Mouse (Mus musculus) midbrain, embryonic 16.5 days (tissue): Measurements from ENCODE around the gene Rbm20. TPM values are rescaled to one million over a fixed set of nuclear protein-coding genes. Genes with fewer than 3 reads are reported as not detected.

Experiments used
- ATAC-seq: fragments of 200-750 bp; cut with Nextera tagmentation; 2 replicates; pipeline ENCODE4 v1.8.0; 2017; ENCODE audit warnings: moderate TSS enrichment
- H3K27ac ChIP-seq: fragments of 300-500 bp; sonication (generic); 2 replicates; pipeline ENCODE4 v1.5.1; 2014; ENCODE audit warnings: mild to moderate bottlenecking, low read length, mixed read lengths
- H3K27me3 ChIP-seq: fragments of 300-500 bp; sonication (generic); 2 replicates; pipeline ENCODE4 v1.6.1; 2014; ENCODE audit warnings: low read depth, low read length, mixed read lengths; ENCODE audit not compliant: control insufficient read depth, insufficient read depth
- H3K36me3 ChIP-seq: fragments of 300-500 bp; sonication (generic); 2 replicates; pipeline ENCODE4 v1.6.1; 2014; ENCODE audit warnings: mild to moderate bottlenecking, low read length, moderate library complexity, mixed read lengths; ENCODE audit not compliant: control insufficient read depth, insufficient read depth
- H3K4me1 ChIP-seq: fragments of 300-500 bp; sonication (generic); 2 replicates; pipeline ENCODE4 v1.6.1; 2014; ENCODE audit warnings: mild to moderate bottlenecking, low read length, mixed read lengths; ENCODE audit not compliant: control insufficient read depth, insufficient read depth
- H3K4me2 ChIP-seq: fragments of 300-500 bp; sonication (generic); 2 replicates; pipeline ENCODE4 v1.6.1; 2014; ENCODE audit warnings: mild to moderate bottlenecking, low read length, mixed read lengths
- H3K4me3 ChIP-seq: fragments of 300-500 bp; sonication (generic); 2 replicates; pipeline ENCODE4 v1.5.1; 2014; ENCODE audit warnings: low read depth, mild to moderate bottlenecking, low read length, moderate library complexity, mixed read lengths
- H3K9ac ChIP-seq: fragments of 300-500 bp; sonication (generic); 2 replicates; pipeline ENCODE4 v1.6.1; 2014; ENCODE audit warnings: low read depth, low read length, mixed read lengths
- H3K9me3 ChIP-seq: fragments of 300-500 bp; sonication (generic); replicated peaks from 2 replicates; pipeline ENCODE4 v1.6.1; 2014; ENCODE audit warnings: mild to moderate bottlenecking, low read length, mixed read lengths; ENCODE audit not compliant: control insufficient read depth, poor library complexity, severe bottlenecking
- WGBS: fragments of 180-500 bp; shearing (Covaris S2); extraction: QIAGEN DNeasy Blood & Tissue Kit; methylation state at CpG from one replicate; pipeline ENCODE4 v1.1.7; 2014; 5-methylcytosine and 5-hydroxymethylcytosine counted together
- polyA plus RNA-seq: library from polyadenylated mRNA; unstranded; fragments of >200 nt; fragmentation: Nextera tagmentation; extraction: Ambion mirVana; gene quantifications from 2 replicates; pipeline ENCODE4 v1.2.1, GENCODE M21; 2015

Rbm20 gene
- polyA plus RNA-seq, 1 experiment from 2014 or later: 0.75 TPM

DNA sequence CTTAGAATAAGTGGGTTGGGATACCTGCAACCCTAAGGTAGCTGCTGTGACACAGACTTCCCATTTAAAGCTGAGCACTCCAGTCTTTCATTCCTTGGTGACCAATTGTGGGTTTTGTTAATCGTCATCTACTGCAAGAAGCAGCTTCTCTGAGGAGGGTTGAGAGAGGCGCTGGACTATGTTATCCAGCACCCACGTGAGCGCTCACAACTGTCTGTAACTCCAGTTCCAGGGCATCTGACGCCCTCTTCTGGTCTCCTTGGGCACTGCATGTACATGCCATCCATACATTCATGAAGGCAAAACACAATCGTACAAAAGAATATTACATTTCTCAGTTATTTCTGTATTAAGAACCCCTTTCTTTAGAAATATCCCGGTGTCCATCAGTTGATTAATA lies 75.9 kb downstream of the Rbm20 start:
- H3K27ac ChIP-seq: no peak overlapping the region
- H3K9ac ChIP-seq: no peak overlapping the region
- no peak overlapping the region for H3K4me2 ChIP-seq
- no peaks in the 10 kb centered on the region for H3K9me3 ChIP-seq
- no peak overlapping the region for H3K4me3 ChIP-seq
- no peaks in the 10 kb centered on the region for H3K4me1 ChIP-seq
- no peaks in the 10 kb centered on the region for H3K36me3 ChIP-seq
- no peak for ATAC-seq
- 60% methylated on average over 7 of the region's 7 CpGs for WGBS
- no peaks in the 10 kb centered on the region for H3K27me3 ChIP-seq

DNA sequence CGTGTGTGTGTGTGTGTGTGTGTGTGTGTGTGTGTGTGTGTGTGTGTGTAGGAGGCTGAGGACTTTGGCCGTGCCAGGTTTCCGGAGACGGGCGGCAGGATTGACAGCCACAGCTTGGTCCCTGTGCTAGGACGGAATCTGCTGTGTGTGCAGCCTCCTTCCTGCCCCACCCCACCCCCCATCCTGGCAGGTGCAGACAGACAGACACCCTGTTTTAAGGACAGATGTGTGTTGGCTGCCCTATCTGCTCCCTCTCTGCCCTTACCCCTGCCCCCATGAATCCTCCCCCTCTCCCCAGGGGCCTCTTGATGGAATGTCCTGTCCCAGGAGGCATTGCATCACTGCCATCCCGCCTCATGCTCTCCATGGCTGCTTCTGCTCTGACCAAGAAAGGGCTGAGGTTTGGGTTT lies 77.3 kb downstream of the Rbm20 start:
- no peak overlapping the region for H3K4me3 ChIP-seq
- no peaks in the 10 kb centered on the region for H3K27me3 ChIP-seq
- H3K4me1 ChIP-seq: no peaks in the 10 kb centered on the region
- H3K36me3 ChIP-seq: no peaks in the 10 kb centered on the region
- H3K4me2 ChIP-seq: no peak overlapping the region
- no peak for ATAC-seq
- H3K27ac ChIP-seq: no peak overlapping the region
- H3K9ac ChIP-seq: no peak overlapping the region
- no peaks in the 10 kb centered on the region for H3K9me3 ChIP-seq
- 75% methylated on average over 7 of the region's 7 CpGs for WGBS

DNA sequence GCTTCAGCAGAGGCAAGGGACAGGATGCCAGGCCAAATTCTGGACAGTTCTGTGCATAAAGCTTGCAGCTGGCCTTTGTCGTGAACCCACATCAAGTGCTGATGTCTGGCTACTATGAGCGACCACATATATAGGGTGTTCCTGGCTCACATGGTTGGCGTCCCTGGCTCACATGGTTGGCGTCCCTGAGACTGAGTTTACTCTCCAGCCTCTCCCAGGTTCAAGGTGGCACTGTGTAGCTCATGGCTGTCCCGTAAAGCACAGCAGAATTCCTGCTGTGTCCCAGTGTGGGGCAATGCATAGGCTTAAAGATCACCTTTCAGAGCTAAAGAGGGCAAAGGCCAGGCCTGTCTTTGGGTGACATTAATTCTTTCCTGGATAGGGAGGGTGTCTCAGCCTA lies 78.2 kb downstream of the Rbm20 start:
- no peak for ATAC-seq
- Histone ChIP-seq H3K4me1 (no peaks in the 10 kb centered on the region), H3K9ac (no peak overlapping the region), H3K27ac (no peak overlapping the region), H3K4me3 (no peak overlapping the region), H3K4me2 (no peak overlapping the region), H3K9me3 (no peaks in the 10 kb centered on the region), H3K36me3 (no peaks in the 10 kb centered on the region), H3K27me3 (no peaks in the 10 kb centered on the region)
- 82% methylated on average over 5 of the region's 5 CpGs for WGBS

DNA sequence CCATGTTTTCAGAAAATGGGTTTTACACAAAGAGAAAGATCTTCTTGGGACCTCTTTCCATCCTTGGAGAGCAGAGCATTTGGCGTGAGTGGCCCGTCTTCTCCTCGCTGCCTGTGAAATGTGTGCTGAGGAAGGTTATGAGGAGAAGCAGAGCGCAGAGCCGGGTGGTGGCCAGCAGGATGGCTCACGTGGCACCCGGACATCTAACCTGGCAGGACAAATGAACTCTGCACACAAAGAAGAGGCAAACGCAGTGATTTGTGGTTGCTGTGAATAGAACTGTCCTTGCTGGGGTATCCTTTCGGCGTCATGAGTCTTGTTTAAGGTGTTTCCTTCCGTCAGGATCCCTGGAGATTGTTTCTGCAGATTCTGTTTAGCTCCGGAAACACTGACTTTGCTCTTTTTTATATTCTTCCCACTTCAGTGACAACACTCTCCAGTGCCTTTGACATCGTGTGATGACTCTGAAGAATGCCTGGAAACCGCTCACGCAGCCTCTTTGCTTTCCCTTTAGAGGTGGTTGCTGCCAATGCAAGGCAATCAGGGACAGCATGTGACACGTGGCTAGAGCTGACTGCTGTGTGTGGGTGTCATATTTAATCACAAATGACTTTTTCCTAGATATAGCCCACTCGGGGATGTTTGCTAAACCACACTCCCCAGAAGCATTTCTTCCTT lies 80.5 kb downstream of the Rbm20 start:
- H3K4me3 ChIP-seq: no peak overlapping the region
- no peak overlapping the region for H3K27ac ChIP-seq
- no peaks in the 10 kb centered on the region for H3K27me3 ChIP-seq
- no peaks in the 10 kb centered on the region for H3K4me1 ChIP-seq
- H3K9ac ChIP-seq: no peak overlapping the region
- no peak overlapping the region for H3K4me2 ChIP-seq
- 86% methylated on average over 17 of the region's 17 CpGs for WGBS
- no peak for ATAC-seq
- no peaks in the 10 kb centered on the region for H3K9me3 ChIP-seq
- H3K36me3 ChIP-seq: no peaks in the 10 kb centered on the region

DNA sequence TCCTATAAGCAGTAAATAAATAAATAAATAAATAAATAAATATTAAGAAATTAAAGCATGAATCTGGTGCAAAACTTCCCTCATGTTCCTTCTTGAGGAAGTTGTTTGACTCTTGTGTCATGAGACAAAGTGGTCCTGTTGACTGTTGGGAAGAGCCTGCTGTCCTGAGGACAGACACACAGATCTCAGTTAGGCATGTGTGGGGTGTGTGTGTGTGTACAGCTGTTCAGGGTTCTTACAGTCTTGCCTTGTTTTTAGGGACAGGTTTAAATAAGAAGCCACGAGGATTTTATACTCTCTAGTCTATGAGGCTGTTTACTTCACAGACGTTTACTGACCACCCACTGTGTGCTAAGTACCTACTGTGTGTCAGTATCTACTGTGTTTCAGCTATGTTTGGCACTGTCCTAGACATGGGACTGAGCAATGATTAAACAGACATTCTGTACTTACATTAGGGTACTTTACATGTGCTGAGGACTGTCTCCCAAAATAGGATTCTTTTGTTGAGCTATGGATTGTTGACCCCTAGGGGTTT lies 81.8 kb downstream of the Rbm20 start:
- Histone ChIP-seq H3K27me3 (no peaks in the 10 kb centered on the region), H3K4me1 (no peaks in the 10 kb centered on the region), H3K36me3 (no peaks in the 10 kb centered on the region), H3K9me3 (no peaks in the 10 kb centered on the region), H3K9ac (no peak overlapping the region), H3K4me2 (no peak overlapping the region), H3K27ac (no peak overlapping the region), H3K4me3 (no peak overlapping the region)
- no peak for ATAC-seq
- WGBS: 84% methylated on average over 2 of the region's 2 CpGs

DNA sequence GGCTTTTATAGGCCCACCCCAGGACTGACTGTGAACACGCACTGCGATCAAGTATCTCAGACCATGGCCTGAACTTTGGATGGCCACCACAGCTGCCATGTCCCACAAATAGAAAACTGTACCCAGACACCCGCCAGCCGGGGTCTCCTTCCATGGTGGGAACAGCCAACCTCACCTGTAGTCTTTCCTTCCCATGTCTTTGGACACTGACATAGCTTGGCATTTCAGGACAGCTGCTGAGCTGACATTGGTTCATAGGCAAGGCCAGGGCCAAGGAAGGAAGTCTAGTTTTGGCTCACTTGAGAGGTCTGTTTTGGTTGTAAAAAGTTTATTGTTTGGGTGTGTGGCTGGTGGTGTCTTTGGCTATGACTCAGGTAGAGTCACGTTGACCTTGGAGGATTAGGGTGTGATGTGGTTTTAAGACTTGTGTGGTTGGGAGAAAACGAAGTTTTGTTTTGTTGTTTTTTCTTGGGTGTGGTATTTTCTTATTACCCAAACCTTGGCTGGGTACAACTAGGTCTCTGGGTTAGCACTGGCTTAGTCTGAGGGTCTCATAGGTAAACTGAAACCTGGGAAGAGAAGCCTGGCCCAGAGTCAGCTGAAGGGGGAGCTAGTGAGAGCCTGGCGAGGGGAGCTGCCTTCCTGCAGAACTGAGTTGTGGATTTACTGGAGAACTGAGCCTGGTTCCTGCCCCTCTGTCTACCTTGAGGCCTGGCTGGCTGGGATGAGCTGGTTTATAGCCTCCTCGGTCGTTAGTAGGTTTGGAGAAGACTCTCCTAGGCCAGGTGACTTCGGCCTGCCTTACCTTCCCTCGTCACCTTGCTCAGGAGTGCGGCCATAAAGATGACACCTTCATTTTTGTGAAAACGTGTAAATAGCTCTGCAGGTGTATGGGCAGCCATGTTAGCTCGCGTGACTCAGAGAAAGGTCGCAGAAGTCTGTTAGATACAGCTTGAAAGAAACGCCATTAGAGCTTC lies 83.3 kb downstream of the Rbm20 start:
- no peaks in the 10 kb centered on the region for H3K27me3 ChIP-seq
- H3K9ac ChIP-seq: no peak overlapping the region
- no peak overlapping the region for H3K4me3 ChIP-seq
- H3K4me1 ChIP-seq: no peaks in the 10 kb centered on the region
- no peaks in the 10 kb centered on the region for H3K36me3 ChIP-seq
- no peak for ATAC-seq
- H3K27ac ChIP-seq: no peak overlapping the region
- H3K4me2 ChIP-seq: no peak overlapping the region
- WGBS: 86% methylated on average over 17 of the region's 17 CpGs
- H3K9me3 ChIP-seq: no peaks in the 10 kb centered on the region

DNA sequence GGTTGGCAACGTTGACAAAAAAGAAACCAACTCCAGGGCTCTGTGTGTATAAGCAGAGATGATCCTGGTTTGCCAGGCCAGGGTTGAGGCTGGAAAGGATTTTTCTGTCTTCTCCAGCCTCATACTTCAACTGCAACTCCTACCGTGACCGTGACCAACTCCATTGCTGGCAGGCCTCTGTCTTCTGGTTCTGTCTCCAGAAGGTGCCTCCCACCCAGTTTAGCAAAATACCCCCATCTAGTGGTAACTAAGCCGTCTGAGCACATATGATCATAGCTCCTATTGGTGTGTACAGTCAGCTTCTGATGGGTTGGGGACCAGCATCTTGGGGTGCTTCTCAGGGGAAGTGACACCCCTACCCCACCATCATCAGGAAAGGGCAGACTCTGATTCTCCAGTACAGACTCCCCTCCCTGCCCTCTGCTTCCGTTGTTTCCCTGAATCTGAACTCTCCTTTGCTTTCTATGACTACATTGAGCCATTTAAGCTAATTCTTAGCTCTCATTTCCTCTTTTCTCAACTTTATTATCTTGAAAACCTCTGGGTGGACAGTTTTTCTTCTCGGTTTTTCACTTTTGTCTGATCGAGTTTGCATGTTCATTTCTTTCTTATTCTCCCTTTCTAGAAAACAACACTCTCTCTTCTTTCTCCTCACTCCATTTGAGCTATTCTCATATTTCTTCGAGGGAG lies 85.8 kb downstream of the Rbm20 start:
- H3K9me3 ChIP-seq: 0 out of 2 replicates have a peak, but pooled peaks cover 6% of the 10 kb centered on the region
- 72% methylated on average over 8 of the region's 8 CpGs for WGBS
- no peak for ATAC-seq
- H3K36me3 ChIP-seq: no peaks in the 10 kb centered on the region
- no peak overlapping the region for H3K4me2 ChIP-seq
- H3K9ac ChIP-seq: no peak overlapping the region
- H3K4me1 ChIP-seq: no peaks in the 10 kb centered on the region
- H3K4me3 ChIP-seq: no peak overlapping the region
- H3K27ac ChIP-seq: no peak overlapping the region
- no peaks in the 10 kb centered on the region for H3K27me3 ChIP-seq

DNA sequence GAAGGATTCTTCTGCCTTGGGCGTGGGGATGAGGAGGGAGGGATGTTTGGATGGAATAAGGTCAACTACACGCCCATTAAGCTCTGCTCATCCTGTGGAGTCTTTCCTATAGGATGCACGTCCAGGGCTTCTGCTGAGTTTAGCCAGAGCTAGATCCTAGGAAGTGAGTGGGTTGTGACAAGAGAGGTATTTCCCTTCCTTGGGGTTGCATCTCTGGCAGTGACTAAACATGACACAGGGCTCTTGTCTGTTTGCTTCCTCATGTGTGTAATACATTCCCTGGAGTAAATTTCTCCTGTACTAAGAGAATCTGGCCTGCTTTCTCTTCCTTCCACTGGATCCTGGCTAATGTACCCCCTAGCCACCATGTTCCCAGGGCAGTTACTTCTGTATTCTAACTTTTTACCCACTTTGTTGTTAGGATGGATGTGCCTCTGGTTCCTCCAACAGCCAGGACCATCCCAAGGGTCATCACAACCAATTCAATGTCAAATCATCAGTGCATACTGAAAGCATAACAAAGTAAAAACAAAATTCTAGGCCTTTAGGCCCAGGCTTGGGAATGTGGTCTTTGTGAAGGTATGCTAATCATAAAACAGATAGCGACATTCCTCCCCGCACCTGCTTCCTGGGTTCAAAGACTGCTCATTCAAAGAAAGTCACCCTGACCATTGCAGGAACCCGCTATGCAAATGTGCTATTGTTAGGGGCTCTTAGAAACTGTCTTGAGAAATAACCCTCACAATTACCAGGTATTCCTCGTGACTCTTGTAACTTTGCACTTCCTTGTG lies 87.8 kb downstream of the Rbm20 start:
- H3K9ac ChIP-seq: no peak overlapping the region
- no peaks in the 10 kb centered on the region for H3K27me3 ChIP-seq
- no peak overlapping the region for H3K4me2 ChIP-seq
- 83% methylated on average over 6 of the region's 7 CpGs for WGBS
- H3K4me3 ChIP-seq: no peak overlapping the region
- no peak for ATAC-seq
- no peaks in the 10 kb centered on the region for H3K4me1 ChIP-seq
- H3K36me3 ChIP-seq: no peaks in the 10 kb centered on the region
- H3K9me3 ChIP-seq: 0 out of 2 replicates have a peak, but pooled peaks cover 6% of the 10 kb centered on the region
- H3K27ac ChIP-seq: no peak overlapping the region
